Mouse (Mus musculus) colon, adult 2 months (tissue): ENCODE measurements around the gene Mag. TPM values are rescaled to one million over a fixed set of nuclear protein-coding genes. Genes with fewer than 3 reads are reported as not detected.

Source experiments
- polyA plus RNA-seq: library from polyadenylated mRNA; depleted of rRNA; stranded (reverse); fragments of >200 nt; gene quantifications from 2 replicates; pipeline ENCODE4 v1.2.3, GENCODE M21; 2012; rRNA removed

The Mag gene
- polyA plus RNA-seq: 0.63 and 0.67 TPM in 2 replicates

DNA sequence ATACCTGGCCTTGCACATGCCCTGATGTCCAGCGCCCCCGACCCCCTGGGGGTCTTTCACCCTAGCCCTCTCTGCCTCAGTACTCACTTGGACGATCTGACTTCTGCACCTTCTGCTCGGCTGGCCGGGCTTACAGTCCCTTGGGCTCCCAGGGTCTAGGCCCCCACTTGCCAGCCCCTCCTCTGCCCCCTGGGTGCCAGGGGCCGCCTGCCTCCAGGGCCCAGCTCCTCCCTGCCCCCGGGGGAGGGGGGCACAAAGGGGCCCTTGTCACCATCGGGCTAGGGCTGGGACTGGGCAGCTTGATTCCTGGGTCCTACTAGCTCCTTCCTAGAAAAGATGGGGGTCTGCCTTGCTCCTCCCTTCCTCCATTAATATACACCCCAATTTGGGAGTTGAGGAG, at the start of gene Mag:
Gene Mag, minus strand, starts transcription at position 142 of the 400 bp plus-strand sequence.

DNA sequence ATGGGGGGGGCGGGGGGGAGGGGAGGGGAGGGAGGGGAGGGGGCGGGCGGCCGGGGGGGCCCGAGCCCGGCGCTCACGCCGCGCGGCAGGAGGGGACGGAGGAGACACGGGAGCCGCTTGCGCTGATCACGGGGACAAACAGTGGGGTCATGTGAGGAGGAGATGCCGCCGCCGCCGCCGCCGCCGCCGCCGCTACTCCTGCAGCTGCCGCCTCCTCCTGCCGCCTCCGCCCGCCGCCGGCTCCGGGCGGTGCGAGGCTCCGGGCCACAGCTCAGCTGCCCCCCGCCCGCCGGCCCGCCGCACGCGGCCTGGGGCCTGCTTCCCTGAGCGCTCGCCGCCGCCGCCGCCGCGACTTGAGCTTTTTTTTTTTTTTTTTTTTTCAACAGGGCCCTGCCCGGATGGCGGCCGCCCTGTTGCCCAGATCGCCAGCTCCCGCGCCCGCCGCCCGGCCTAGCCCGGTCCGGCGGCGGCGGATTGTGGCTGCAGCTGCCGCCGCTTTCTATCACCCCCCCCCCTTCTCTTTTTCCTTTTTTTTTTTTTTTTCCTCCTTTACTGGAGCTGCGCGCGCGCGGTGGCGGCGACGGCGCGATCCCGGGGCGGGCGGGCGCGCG, 42.2 kb upstream of the Mag start, which contains the start of gene Usf2:
Gene Usf2, minus strand, starts transcription at position 48 of the 611 bp plus-strand sequence.

DNA sequence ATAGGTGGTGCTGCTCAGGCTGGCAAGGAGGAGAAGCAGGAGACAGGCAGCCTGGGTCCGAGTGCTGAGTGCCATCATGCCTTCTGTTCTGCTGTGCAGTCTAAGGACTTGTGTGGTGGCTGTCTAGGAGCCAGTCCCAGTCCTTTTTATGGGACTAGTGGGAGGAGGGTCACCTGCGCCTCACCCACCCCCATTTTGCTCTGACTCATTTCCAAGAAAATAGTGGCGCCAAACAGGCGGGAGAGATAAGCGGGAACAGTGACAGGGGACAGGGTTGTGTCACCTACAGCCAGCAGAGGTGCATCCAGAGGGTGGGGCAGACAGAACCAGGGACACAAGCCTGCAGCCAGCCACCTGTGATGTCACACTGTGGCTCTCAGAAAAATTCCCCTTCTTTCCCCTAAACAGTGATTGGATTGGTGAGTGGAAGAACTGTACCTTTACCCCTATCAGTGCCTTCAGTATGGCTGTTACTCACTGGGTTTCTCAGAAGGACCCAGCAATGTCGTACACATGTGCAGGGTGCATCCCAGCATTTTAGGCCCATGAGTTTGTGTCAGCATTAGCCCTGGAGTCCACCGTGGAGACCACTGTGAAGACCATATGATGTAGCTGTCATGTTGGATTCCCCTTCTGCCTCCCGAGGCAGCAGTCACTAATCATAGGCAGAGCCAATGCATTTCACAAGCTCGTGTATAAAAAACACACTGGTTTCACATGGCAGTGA, 29.4 kb upstream of the Mag start, which contains the start of gene Hamp:
Gene Hamp, minus strand, starts transcription at position 124 of the 727 bp plus-strand sequence.

DNA sequence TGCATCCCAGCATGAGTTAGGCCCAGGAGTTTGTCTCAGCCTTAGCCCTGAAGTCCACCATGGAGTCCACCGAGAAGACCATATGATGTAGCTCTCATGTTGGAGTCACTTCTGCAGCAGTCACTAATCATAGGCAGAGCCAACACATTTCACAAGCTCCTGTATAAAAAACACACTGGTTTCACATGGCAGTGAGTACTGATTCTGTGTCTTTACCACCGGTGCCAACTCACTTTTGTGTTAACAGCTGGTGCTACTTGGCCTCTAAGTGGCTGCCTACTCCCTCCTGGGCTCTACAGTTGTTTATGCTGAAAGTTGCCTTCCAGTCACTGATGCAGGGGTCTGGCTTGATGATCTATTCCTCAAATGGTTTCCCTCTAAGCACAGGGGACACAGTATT, 9.9 kb upstream of the Mag start, which contains the start of gene Hamp2:
Gene Hamp2, minus strand, starts transcription at position 101 of the 400 bp plus-strand sequence.

DNA sequence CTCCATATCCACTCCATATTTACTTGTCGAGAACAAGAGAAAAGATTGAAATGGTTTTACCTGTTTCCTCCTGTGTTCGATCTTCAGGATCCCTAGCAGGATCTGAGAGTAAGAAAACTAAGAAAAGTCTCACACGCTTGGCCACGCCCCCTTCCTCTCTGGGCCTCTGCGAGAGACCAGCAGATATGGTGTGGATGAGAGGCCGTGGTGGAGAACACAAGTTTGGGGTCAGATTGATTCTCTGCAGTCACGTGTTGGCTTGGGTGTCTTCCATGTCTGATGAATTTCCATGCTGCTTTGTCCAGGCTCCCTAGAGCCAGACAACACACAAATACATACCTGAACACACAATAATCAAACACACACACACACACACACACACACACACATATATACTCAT, 34.5 kb downstream of the Mag start, which contains the start of gene Cd22:
Gene Cd22, minus strand, starts transcription at position 167 of the 400 bp plus-strand sequence.

DNA sequence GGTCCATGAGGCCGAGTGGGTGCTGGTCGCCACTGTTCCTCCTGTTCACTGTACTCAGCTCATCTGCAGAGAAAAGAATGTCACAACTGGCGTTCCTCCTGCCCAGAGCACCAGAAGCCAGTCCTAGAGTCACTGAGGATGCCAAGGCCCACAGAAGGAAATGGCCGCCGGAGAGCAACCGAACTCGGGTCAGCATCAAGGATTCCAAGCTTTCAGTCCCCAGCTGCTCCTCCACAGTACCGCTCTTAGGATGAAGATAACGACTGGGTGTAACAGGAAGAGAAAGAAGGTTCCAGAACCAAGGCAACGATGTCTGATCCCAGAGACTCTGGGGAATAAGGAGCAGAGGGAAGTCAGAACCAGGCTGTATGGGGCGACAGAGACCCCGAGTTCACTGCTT, 53.2 kb downstream of the Mag start, which contains the start of gene Ffar1:
Gene Ffar1, minus strand, starts transcription at position 101 of the 400 bp plus-strand sequence.

DNA sequence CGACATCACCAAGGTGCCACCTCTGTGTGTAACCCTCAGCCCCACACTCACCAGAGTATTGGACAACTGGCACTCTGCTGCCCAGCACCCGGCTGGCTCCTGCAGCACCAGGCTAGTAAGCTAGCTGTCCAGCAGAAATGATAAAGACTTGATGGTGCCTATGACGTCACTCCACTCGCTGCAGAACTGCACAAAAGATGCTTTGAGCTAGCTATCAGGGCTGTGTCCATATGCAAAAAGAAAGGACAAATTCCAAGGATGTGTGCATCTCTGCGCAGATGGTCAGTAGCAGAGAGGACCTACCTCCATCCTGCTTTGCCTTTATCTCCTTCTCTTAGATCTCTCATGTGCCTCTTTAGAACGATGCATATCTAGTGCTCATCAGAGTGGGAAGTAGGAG, 58.6 kb downstream of the Mag start, which contains the start of gene Ffar3:
Gene Ffar3, minus strand, starts transcription at position 101 of the 400 bp plus-strand sequence.

Other genes with a start within 250 kb of the Mag start
- 7.2 and 8.7 TPM in 2 replicates for gene Haus5, start 249.9 kb downstream of the Mag start, polyA plus RNA-seq
- gene Pmis2, start 243.3 kb downstream of the Mag start, polyA plus RNA-seq: not detected in 2 replicates
- gene 2200002J24Rik, start 215.9 kb downstream of the Mag start, polyA plus RNA-seq: 0.91 and 1.2 TPM in 2 replicates
- 0.51 and 0.90 TPM in 2 replicates for gene Atp4a, start 202.7 kb downstream of the Mag start, polyA plus RNA-seq
- 158 and 172 TPM in 2 replicates for gene Tmem147, start 185.3 kb downstream of the Mag start, polyA plus RNA-seq
- not detected in 2 replicates for gene Gapdhs, start 171.2 kb downstream of the Mag start, polyA plus RNA-seq
- 1.2 and 1.8 TPM in 2 replicates for gene Sbsn, start 163.4 kb downstream of the Mag start, polyA plus RNA-seq
- 3.6 and 5.1 TPM in 2 replicates for gene Dmkn, start 151.1 kb downstream of the Mag start, polyA plus RNA-seq
- not detected in 2 replicates for gene Krtdap, start 127.0 kb downstream of the Mag start, polyA plus RNA-seq
- gene Ffar2, start 91.1 kb downstream of the Mag start, polyA plus RNA-seq: 65.9 and 69.4 TPM in 2 replicates
- gene Ffar3, start 58.7 kb downstream of the Mag start, polyA plus RNA-seq: 1.6 and 3.7 TPM in 2 replicates
- 0.62 and 0.66 TPM in 2 replicates for gene Ffar1, start 53.3 kb downstream of the Mag start, polyA plus RNA-seq
- 3.6 and 5.0 TPM in 2 replicates for gene Cd22, start 34.5 kb downstream of the Mag start, polyA plus RNA-seq
- 1.2 and 15.5 TPM in 2 replicates for gene Hamp2, start 9.8 kb upstream of the Mag start, polyA plus RNA-seq
- 0.73 and 1.2 TPM in 2 replicates for gene Hamp, start 29.2 kb upstream of the Mag start, polyA plus RNA-seq
- gene Usf2, start 41.9 kb upstream of the Mag start, polyA plus RNA-seq: 131 and 151 TPM in 2 replicates
- 312 and 358 TPM in 2 replicates for gene Lsr, start 58.6 kb upstream of the Mag start, polyA plus RNA-seq
- 4.6 and 5.6 TPM in 2 replicates for gene Fam187b, start 58.9 kb upstream of the Mag start, polyA plus RNA-seq
- gene Fxyd5, start 127.6 kb upstream of the Mag start, polyA plus RNA-seq: 40.4 and 41.9 TPM in 2 replicates
- gene Fxyd7, start 136.6 kb upstream of the Mag start, polyA plus RNA-seq: 6.2 and 7.2 TPM in 2 replicates
- gene Fxyd1, start 142.3 kb upstream of the Mag start, polyA plus RNA-seq: 192 and 199 TPM in 2 replicates
- gene Lgi4, start 144.5 kb upstream of the Mag start, polyA plus RNA-seq: 10.7 and 11.0 TPM in 2 replicates
- gene Fxyd3, start 161.8 kb upstream of the Mag start, polyA plus RNA-seq: 95.3 and 98.5 TPM in 2 replicates
- 27.3 and 27.8 TPM in 2 replicates for gene Hpn, start 200.4 kb upstream of the Mag start, polyA plus RNA-seq
- gene Scn1b, start 212.1 kb upstream of the Mag start, polyA plus RNA-seq: 36.5 and 37.2 TPM in 2 replicates
- 74.4 and 76.3 TPM in 2 replicates for gene Gramd1a, start 241.0 kb upstream of the Mag start, polyA plus RNA-seq